Mouse (Mus musculus) right cerebral cortex, postnatal 10 days (tissue): ENCODE data around the gene Zbtb17.

Source experiments
- DNase-seq, 2 experiments: peaks; one replicate each; pipeline ENCODE4 v3.0.0; 2021; ENCODE audit warnings: low spot score in 2 of 2

Zbtb17 gene

DNA sequence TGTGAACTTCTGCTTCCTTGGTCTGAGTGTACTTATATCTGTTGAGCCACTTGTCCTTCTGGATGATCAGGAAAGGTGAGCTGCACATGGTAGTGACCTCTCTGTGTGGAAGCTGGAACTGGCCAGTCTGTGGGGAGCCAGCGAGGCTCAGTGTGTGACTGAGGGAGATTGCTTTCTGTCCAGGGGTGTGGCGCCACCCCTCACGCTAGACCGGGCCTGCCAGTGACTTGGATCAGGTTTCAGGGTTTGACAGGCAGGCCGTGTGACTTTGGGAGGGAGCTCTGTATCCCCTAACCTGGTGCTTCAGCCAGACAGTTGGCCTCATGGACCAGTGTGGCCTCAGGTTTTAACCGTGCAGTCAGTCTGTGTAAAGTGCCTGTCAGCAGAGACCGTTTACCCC, 13.8 kb downstream of the Zbtb17 start:
- peak in 1 of 2 experiments; percentile 25 for DNase-seq

- DNase-seq: no peak
Measured at GRCm38 (mm10) chr4:141458888-141459287, 14.4 kb downstream of the Zbtb17 start.

- peak in 1 of 2 experiments; percentile 16 for DNase-seq
Measured at GRCm38 (mm10) chr4:141459766-141460165, 15.3 kb downstream of the Zbtb17 start.

DNA sequence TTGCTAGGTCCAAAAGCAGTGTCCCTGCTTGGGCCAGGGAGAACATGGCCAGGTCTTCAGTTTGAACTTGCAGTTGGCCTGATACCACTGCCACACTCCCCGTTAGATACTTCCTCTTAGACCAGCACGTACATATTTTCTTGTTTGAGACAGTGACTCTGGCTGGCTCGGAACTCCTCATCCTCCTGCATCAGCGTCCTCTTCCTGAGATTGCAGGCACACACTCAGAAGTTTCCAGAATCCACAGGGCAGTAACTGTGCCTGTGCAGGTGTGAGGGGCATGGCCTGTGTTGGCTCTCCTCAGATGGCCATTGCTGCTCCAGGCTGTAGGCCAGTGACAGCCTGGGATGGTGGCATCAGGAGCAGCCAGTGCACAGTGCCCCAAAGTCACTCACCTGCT, 16.0 kb downstream of the Zbtb17 start:
- no peak for DNase-seq

- DNase-seq: peak in 1 of 2 experiments; percentile 20
Measured at GRCm38 (mm10) chr4:141461088-141461487, 16.6 kb downstream of the Zbtb17 start.

DNA sequence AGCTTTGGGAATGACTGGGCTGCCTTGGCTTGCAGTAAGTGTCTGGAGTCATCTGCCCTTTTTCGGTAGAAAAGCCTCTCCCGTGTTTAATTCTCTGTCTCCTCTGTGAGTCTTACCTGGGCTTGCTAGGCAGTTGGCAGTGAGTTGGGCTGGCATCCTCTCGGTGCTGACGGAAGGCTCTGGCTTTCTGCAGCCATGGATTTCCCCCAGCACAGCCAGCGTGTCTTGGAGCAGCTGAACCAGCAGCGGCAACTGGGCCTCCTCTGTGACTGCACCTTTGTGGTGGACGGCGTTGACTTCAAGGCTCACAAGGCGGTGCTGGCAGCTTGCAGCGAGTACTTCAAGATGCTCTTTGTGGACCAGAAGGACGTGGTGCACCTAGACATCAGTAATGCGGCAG, 17.1 kb downstream of the Zbtb17 start:
- no peak for DNase-seq

DNA sequence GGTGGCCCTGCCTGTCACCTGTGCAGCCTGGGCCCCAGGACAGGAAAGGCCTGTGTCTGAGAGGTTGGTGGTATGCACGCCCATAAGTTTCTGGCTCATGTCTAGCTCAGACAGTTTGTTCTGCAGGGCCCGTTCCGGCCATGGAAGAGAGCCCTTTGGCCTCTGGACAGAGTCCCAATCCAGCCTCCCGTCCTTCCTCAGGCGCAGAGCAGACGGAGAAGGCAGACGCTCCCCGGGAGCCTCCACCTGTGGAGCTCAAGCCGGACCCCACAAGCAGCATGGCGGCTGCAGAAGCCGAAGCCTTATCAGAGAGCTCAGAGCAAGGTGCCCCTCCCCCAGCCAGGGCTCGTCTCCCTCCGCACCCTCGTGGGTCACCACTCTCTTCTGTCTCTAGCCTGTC, 19.0 kb downstream of the Zbtb17 start:
- DNase-seq: no peak

DNA sequence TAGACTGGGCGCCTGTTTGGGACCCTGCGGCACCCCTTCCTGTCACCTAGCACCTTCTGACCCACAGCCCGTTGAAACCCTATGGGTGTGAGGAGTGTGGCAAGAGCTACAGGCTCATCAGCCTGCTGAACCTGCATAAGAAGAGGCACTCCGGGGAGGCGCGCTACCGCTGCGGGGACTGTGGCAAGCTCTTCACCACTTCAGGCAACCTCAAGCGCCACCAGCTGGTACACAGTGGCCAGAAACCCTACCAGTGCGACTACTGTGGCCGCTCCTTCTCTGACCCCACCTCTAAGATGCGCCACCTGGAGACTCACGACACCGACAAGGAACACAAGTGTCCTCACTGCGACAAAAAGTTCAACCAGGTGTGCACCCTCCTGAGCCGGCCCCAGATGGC, 20.3 kb downstream of the Zbtb17 start:
- no peak for DNase-seq

DNA sequence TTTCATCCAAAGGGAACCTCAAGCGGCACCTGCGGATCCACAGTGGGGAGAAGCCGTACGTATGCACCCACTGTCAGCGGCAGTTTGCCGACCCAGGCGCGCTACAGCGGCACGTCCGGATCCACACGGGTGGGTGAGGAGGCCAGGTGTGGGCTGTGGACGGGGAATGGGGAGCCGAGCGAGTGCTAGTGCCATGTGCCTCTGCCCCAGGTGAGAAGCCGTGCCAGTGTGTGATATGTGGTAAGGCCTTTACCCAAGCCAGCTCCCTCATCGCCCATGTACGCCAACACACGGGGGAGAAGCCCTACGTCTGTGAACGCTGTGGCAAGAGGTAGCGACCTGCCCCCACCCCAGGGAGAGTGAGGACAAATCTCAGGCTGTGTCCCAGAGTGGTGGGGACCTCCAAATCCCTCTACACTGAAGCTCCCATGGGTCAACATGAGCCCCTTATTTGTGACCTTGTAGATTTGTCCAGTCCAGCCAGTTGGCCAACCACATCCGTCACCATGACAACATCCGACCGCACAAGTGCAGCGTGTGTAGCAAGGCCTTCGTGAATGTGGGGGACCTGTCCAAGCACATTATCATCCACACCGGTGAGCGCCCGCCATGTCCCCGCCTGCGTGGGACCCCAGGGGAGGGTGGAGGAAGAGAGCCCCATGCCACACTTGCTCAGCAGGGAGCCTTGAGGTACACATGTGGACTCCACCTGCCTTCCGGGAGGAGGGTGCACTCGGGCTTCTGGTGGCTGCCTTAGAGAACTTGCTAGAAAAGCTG, 21.2 kb downstream of the Zbtb17 start:
- DNase-seq: no peak

DNA sequence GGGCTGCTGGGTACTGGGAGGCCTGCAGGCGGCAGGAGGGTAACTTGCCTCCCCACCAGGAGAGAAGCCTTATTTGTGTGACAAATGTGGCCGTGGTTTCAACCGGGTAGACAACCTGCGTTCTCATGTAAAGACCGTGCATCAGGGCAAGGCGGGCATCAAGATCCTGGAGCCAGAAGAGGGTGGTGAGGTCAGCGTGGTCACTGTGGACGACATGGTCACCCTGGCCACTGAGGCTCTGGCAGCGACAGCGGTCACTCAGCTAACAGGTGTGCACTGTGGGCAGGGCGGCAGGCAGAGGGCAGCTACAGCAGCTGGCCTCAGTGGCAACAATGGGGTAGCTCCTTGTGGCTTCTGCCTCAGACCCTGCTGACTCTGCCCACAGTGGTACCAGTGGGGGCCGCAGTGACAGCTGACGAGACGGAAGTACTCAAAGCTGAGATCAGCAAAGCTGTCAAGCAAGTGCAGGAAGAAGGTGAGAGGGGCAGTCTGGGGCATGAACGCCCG, 21.9 kb downstream of the Zbtb17 start:
- no peak for DNase-seq

DNA sequence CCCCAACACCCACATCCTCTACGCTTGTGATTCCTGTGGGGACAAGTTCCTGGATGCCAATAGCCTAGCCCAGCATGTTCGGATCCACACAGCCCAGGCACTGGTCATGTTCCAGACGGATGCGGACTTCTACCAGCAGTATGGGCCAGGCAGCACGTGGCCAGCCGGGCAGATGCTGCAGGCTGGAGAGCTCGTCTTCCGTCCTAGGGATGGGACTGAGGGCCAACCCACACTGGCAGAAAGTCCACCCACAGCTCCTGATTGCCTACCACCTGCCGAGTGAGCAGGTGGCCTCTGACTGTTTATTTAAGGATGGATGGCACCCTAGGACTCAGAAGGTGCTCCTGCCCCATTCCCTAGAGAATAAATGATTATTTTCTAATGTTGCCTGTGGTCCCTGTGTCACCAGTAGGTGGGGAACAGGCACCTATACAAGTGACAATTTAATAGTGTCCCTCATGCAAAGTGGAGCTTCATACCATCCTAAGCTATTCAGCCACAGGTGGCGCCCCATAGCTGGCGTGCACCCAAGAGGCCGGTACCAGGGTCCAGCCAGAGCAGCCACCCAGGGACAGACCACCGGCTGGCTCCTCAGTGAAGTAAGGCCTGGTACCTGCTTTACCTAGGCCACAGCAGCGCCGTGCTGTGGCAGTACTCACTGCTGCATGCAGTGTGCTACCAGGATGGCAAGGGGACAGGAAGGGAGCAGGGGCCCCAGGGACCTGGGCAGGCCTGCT, 22.6 kb downstream of the Zbtb17 start:
- DNase-seq: no peak

DNA sequence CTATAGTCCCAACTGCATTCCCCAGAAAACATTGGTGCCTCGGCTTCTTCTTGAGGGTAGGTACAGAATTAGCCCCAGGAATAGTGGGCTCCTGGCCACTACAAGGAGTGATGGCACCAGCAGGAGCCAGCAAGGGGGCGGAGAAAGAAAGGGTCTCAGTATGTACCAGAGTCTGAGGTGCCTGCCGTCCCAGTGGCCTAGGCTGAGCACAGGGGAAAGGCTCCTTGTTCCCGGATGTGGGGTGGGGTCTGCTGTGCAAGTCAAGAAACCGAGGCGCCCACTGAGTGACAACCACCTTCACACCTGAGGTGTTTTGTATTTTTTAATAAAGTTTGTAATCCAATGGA, 23.1 kb downstream of the Zbtb17 start:
- DNase-seq: no peak

- no peak for DNase-seq
Measured at GRCm38 (mm10) chr4:141468576-141468975, 24.1 kb downstream of the Zbtb17 start.

DNA sequence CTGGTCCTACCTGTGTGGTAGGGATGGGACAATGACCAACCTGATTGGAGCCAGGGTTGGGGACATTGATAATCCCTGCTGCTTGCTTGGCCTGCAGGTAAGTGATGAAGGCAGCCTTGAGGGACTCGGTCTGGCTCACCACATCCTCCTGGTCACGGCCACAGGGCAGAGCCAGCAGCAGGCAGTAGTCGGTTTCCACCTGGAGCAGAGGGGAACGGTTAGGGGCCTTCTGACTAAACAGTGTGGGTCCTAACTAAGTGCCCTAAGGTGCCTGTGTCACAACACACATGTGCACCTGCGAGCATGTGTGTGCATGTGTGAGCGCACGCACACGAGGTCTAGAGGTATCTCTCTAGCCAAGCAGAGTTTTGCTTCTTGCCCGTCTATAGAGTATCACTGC, 24.9 kb downstream of the Zbtb17 start:
- DNase-seq: no peak

GRCm38 (mm10) chr4:141471491-141471890, 27.0 kb downstream of the Zbtb17 start:
- peak in 1 of 2 experiments; percentile 37 for DNase-seq

DNA sequence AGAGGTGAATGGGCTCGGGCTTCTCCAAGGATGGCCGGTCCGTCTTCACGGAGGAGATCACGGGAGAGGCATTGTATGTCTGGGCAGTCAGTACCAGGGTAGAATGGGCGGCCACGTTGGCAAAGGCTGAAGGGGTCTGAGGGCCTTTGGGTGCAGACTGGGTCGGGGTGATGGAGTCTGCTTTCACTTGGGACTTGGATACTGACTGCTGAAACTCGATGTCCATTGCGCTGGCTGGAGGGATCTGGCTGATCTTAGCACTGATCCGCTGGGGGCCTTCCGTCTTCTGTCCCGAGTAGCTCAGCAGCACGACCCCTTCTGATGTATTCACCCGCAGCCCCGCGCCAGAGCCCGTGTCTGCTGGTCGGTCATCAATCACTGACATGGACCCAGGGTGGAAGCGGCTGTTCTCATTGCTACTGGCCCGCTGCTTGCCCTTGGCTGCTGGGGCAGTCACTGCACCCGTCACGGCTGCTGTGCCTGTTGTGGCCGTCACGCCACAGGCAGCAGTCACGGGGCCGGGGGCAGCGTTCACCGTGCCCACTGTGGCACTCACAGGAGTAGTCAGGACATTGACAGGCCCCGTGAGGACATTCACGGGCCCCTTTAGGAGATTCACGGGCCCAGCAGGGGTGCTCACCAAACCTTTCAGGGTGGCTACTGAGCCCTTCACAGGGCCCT, 28.3 kb downstream of the Zbtb17 start:
- DNase-seq: peak in 1 of 2 experiments; percentile 29

GRCm38 (mm10) chr4:141474431-141474830, 30.0 kb downstream of the Zbtb17 start:
- DNase-seq: peak in 1 of 2 experiments; percentile 37

DNA sequence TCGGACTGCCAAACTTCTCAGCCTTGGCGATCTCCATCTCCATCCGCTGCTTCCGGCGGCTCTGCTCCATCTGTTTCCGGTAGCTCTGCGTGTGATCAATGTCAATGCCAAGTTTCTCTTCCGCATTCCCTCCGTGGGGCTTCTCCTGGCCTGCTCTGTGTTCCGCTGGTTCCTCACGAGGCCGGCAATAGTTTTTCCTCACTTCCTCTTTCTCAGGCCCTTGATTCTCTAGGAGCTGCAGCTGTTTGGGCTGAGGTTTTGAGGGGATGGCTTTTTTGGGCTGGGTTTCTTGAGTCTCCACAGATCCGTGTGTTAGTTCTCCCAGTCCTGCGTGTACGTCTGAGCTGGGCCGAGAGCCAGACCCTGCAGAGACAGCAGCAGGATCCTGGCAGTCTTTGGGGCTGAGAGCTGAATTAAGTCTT, 33.2 kb downstream of the Zbtb17 start:
- peak; percentile 87 to 92 for DNase-seq

DNA sequence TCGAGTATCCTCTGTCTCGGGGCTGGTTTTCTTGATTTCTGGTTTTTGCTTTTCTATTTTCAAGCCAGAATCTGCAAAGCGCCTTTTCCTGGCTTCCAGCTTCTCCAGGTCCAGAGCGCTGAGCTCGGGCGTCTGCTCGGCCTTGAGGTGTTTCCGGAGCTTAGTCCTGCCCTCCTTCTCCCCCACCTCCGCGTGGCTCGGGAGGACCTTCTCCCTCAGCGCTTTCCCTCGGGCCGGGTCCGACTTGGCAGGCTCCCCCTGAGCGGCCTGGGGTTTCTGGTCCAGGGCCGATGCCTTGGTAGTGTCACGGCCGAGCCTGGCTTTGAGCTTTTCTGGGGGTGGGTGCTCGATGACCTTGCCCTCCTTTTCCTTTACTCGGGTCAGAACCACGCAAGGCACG, 33.8 kb downstream of the Zbtb17 start:
- no peak for DNase-seq

GRCm38 (mm10) chr4:141478794-141479193, 34.3 kb downstream of the Zbtb17 start:
- no peak for DNase-seq

DNA sequence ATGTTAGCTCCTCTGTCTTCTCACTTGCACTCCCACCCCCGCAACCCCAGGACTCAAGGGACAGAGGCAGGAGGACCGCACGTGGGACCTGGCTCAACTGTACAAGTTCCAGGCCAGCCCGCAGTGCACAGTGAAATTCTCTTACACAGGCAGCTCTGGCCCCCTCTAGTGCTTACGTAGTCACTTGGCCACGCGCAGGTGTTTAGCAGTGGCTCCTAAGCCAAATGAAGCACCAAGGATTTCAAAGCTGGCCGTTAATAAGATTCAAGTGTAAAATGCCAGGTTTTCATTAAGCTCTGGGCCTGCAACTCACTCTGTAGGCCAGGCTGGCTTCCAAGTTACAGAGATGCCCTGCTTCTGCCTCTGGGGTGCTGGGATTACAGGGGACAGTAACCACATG, 35.0 kb downstream of the Zbtb17 start:
- no peak for DNase-seq

DNA sequence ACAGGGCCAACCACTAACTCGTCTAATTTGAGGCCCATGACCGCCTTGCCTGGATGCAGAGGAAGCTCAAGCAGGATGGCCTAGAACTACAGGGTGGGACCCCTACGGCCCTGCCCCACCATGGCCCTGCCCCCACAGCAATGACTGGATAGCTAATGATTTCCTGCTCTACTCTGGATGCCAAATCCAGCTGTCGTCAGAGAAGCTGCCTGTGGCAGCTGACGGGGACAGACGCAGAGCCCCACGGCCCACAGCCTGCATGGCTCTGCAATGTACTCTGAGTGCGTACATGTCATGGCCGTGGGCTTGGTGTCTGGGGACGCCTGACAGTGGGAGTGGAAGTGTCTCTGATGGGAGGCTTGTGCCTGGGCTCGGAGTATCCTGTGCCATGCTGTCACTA, 39.6 kb downstream of the Zbtb17 start:
- DNase-seq: no peak
